Mouse (Mus musculus) left cerebral cortex, adult 9 months (tissue): ENCODE measurements around the gene Mrto4.

Experiments
- DNase-seq, 2 experiments: peaks; one replicate each; pipeline ENCODE4 v3.0.0; 2022; ENCODE audit warnings: low spot score in 2 of 2

Mrto4 gene

GRCm38 (mm10) chr4:139340835-139341234 is 11.5 kb downstream of the Mrto4 start:
- no peak for DNase-seq

- DNase-seq = no peak
These were observed 14.2 kb downstream of the Mrto4 start for GRCm38 (mm10) chr4:139338145-139338544.

- peak in 1 of 2 experiments; percentile 38 for DNase-seq
These were observed 15.4 kb downstream of the Mrto4 start for GRCm38 (mm10) chr4:139336822-139337483.

- DNase-seq = no peak
These were observed 16.9 kb downstream of the Mrto4 start for GRCm38 (mm10) chr4:139335507-139335906.

- DNase-seq = no peak
These were observed 17.6 kb downstream of the Mrto4 start for GRCm38 (mm10) chr4:139334631-139335295.

- no peak for DNase-seq
These were observed 21.8 kb downstream of the Mrto4 start for GRCm38 (mm10) chr4:139330605-139331004.

- DNase-seq = no peak
These were observed 32.6 kb downstream of the Mrto4 start for GRCm38 (mm10) chr4:139319740-139320139.

GRCm38 (mm10) chr4:139318449-139318848 is 33.9 kb downstream of the Mrto4 start:
- DNase-seq = no peak

GRCm38 (mm10) chr4:139312632-139313031 is 39.7 kb downstream of the Mrto4 start:
- no peak for DNase-seq

- no peak for DNase-seq
These were observed 40.7 kb downstream of the Mrto4 start for GRCm38 (mm10) chr4:139311707-139312106.

GRCm38 (mm10) chr4:139310899-139311701 is 41.3 kb downstream of the Mrto4 start:
- no peak for DNase-seq

- DNase-seq = peak; percentile 87 to 98
These were observed 42.0 kb downstream of the Mrto4 start, which contains the start of the genes Pqlc2 and Akr7a5 for GRCm38 (mm10) chr4:139310171-139310898. Pqlc2 (minus strand) TSS chr4:139310708. Akr7a5 (plus strand) TSS chr4:139310744.

- no peak for DNase-seq
These were observed 42.7 kb downstream of the Mrto4 start for GRCm38 (mm10) chr4:139309651-139310050.

- DNase-seq = no peak
These were observed 44.5 kb downstream of the Mrto4 start for GRCm38 (mm10) chr4:139307916-139308315.

- no peak for DNase-seq
These were observed 46.9 kb downstream of the Mrto4 start for GRCm38 (mm10) chr4:139305521-139305920.

- DNase-seq = no peak
These were observed 50.1 kb downstream of the Mrto4 start for GRCm38 (mm10) chr4:139302241-139302640.

- no peak for DNase-seq
These were observed 50.6 kb downstream of the Mrto4 start for GRCm38 (mm10) chr4:139301780-139302179.

GRCm38 (mm10) chr4:139298671-139299366 is 53.6 kb downstream of the Mrto4 start:
- no peak for DNase-seq

GRCm38 (mm10) chr4:139297566-139297965 is 54.8 kb downstream of the Mrto4 start:
- no peak for DNase-seq
